Mouse (Mus musculus) thymus, postnatal 0 days (tissue): ENCODE results near the gene Apbb1. TPM values are rescaled to one million over a fixed set of nuclear protein-coding genes. Genes with fewer than 3 reads are reported as not detected.

ENCODE experiments used
- DNase-seq: peaks from one replicate; pipeline ENCODE4 v3.0.0-alpha.2; 2015; ENCODE audit warnings: low spot score
- polyA plus RNA-seq: library from polyadenylated mRNA; unstranded; fragments of >200 nt; fragmentation: Nextera tagmentation; extraction: Ambion mirVana; gene quantifications from 2 replicates; pipeline ENCODE4 v1.2.1, GENCODE M21; 2015

Apbb1 gene
- polyA plus RNA-seq, 1 experiment from 2014 or later, result 6.5 TPM

DNA sequence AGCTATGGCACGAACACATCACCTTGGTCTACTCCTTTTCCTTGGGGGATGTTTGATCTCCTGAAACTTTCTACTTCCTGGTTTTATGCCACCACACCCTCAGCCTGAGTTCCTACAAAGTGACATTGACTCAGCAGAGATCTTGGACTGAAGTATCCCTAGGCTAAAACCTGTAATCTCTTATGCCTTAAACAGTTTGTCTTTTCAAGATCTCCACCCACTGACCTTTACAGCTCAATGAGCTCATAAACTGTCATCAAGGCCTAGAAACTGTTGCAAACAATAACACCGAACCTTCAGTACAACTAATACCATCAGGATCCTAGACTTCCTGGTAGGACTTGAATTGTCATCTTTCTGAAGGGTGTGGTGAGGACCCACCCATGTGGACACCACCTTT lies 57.2 kb downstream of the Apbb1 start:
- DNase-seq, result no peak

DNA sequence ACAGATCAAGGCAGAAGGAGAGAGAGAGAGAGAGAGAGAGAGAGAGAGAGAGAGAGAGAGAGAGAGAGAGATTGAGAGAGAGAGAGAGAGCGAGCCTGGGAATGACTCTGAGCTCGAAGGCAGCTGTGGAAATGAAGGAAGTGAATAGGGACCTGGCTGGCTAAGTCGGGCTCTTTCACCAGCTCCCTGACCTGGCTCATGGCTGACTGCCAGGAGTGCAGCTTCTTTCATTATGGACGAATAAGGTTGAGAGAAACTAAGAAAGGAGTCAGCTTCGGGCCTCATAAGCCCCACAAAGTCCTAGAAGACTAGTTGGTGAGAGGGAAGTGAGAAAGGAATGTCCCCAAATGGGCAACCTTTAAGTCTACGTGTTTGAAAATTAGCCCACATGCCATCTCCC lies 61.3 kb downstream of the Apbb1 start:
- DNase-seq, result no peak

DNA sequence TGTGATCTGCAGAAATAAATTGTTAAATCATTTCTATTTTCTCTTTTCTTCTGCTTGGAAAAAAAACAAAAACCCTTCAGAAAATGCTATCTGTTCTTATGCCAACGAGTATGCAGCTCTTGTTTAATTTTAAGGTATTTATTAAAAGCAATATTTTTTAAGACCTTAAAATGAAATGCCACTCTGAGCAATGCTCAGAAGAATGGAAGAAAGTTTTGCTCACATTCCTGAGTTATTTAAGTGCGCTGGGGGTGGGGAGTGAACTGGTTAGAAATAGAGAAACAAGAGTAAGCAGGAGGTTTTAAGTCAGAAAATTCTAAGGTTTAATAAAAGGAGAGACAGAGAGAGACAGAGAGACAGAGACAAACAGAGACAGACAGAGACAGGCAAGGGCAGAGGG lies 61.7 kb downstream of the Apbb1 start:
- no peak for DNase-seq

DNA sequence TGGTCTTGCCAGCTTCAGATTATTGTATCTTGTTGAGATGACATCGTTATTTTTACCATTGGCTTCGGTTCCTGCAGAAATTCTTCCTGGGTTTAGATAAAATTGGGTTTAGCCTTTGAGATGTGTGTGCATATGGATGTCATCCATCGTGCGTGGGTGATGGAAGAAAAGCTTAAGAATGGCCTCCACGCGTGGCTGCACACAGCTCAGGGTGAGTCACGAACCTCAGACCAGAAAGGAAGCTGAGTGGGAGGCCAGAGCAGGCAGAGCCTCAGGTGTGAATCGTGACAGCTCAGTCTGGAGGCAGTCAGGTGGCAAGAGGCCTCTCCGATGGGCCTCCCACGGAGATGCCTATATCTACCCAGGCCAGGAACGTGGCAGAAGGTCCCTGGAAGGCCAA lies 62.1 kb downstream of the Apbb1 start:
- DNase-seq, result no peak

DNA sequence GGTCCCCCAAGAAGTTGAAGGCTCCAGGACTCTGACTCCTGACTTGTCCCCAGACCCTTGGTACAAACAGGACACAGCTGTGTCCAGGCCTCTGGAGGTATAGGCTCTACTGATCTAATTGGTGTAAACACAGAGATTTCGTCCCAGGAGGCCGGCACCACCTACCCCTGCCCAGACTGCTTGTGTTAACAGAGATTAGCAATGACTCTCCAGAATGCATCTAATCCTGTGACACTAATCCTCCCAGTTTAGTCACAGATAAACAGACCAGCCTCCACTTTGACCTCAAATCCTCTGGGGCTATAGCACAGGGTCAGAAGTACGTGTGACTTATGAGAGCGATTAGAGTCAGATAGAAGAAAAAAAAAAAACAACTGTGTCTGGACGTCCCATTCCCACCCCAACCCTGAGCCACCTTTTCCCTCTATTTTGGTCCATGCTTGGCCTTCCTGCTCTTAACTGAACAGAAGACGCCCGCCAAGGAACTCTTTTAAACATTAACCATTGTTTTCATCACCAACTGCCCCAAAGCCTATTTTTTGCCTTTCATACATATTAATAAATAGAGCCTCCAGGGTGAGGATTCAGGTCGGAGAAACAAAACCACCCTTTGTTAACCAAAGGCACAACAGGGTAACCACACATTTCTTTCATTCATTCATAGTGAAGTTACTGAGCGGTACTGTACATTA lies 64.6 kb downstream of the Apbb1 start:
- no peak for DNase-seq

DNA sequence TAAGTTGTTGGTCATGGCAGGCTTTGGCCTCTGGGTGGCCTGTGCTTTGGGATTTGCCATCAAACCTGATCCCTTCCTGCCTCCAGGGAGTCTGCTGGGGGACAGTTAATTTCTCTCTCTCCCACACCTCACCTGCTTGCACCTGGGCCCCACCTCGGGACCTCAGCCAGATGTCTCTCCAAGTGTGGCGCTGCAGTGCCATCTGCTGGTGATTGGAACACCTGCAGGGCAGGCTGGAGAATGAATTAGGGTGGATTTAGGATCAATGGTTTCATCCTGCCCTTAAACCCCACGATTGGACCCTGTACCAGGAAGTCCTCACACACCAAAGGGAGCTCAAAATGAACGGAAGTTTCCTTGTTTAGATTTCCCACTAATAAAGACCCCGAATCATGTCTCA lies 66.3 kb downstream of the Apbb1 start:
- DNase-seq, result peak; percentile 54

DNA sequence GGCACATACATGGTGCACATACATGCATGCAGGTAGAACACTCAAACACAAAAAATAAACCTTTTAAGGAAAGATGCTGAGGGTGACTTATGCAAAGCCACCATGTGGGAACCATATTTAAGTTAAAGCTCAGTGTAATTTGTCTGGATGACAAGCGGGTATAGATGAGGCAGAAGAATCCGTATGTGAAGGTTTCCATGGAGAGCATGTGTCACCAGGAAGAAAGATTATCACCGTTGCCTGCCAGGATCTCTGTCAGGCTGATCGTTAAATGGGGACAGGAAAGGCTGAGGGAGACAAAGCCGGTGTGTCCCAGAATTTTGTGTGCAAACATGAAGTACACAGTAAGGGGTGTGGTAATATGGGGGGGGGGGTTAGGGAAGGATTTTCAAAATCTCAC lies 66.9 kb downstream of the Apbb1 start:
- DNase-seq, result no peak

DNA sequence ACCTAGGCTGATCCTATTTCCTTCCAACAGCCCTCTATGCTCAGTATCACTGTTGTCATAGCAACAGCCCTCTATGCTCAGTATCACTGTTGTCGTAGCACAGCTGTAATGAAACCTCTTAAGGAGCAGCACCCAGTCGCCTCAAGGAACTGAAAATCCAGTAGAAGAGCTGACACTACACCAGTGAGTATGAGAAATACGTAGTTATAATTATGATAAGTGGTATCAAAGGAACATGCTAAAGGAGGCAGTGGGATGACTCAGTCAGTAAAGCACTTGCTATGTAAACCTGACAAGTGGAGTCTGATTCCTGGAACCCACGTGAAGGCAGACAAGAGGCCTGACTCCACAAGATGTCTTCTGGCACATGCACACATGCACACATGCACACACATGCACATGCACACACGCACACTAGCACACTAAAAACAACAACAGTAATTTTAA lies 67.6 kb downstream of the Apbb1 start:
- DNase-seq, result no peak

DNA sequence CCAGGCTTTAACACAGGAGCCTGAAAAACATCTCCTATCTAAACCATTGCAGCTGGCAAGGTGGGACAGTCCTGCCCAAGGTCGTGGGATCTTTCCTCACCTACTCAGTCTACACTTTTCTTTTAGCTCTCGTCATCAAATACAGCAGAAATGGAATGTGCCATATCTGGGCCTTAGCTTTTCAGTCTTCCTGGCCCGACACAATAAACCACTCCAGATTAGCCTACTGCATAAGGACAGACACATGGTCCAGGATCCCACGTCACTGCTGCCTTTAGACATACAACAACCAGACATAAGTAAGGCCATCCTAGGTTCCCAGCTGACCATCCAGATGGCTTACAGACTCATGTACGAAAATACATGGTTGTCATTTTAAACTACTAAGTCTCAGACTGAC lies 71.3 kb downstream of the Apbb1 start:
- DNase-seq, result no peak

Other genes with a start within 250 kb of the Apbb1 start
- not detected in 2 replicates for gene Olfr690, start 247.5 kb downstream of the Apbb1 start, polyA plus RNA-seq
- gene Olfr691, start 239.4 kb downstream of the Apbb1 start, polyA plus RNA-seq, result not detected in 2 replicates
- not detected in 2 replicates for gene Olfr692, start 213.4 kb downstream of the Apbb1 start, polyA plus RNA-seq
- gene Gm5901, start 206.6 kb downstream of the Apbb1 start, polyA plus RNA-seq, result not detected in 2 replicates
- 13.7 and 16.0 TPM in 2 replicates for gene Fam160a2, start 181.6 kb downstream of the Apbb1 start, polyA plus RNA-seq
- gene Cnga4, start 177.1 kb downstream of the Apbb1 start, polyA plus RNA-seq, result 0.05 TPM in 1 of 2 replicates, not detected in the other
- 0.06 and 0.20 TPM in 2 replicates for gene Cckbr, start 155.9 kb downstream of the Apbb1 start, polyA plus RNA-seq
- 14.0 and 15.1 TPM in 2 replicates for gene Cavin3, start 99.4 kb downstream of the Apbb1 start, polyA plus RNA-seq
- gene Smpd1, start 27.3 kb downstream of the Apbb1 start, polyA plus RNA-seq, result 24.3 and 25.6 TPM in 2 replicates
- 0.35 and 0.74 TPM in 2 replicates for gene Hpx, start 18.5 kb upstream of the Apbb1 start, polyA plus RNA-seq
- 4.2 TPM in 2 replicates for gene Trim3, start 51.9 kb upstream of the Apbb1 start, polyA plus RNA-seq
- 273 and 277 TPM in 2 replicates for gene Timm10b, start 58.4 kb upstream of the Apbb1 start, polyA plus RNA-seq
- gene Arfip2, start 58.8 kb upstream of the Apbb1 start, polyA plus RNA-seq, result 43.3 and 46.4 TPM in 2 replicates
- 65.0 and 66.0 TPM in 2 replicates for gene Gm45799, start 58.9 kb upstream of the Apbb1 start, polyA plus RNA-seq
- gene Dnhd1, start 69.2 kb upstream of the Apbb1 start, polyA plus RNA-seq, result 0.37 and 0.61 TPM in 2 replicates
- gene Ilk, start 154.9 kb upstream of the Apbb1 start, polyA plus RNA-seq, result 206 and 210 TPM in 2 replicates
- gene Rrp8, start 155.7 kb upstream of the Apbb1 start, polyA plus RNA-seq, result 38.6 and 45.8 TPM in 2 replicates
- gene Taf10, start 162.7 kb upstream of the Apbb1 start, polyA plus RNA-seq, result 206 and 214 TPM in 2 replicates
- gene Tpp1, start 170.6 kb upstream of the Apbb1 start, polyA plus RNA-seq, result 51.8 and 57.2 TPM in 2 replicates
- gene Dchs1, start 206.0 kb upstream of the Apbb1 start, polyA plus RNA-seq, result 0.32 and 0.36 TPM in 2 replicates
- gene Mrpl17, start 229.4 kb upstream of the Apbb1 start, polyA plus RNA-seq, result 352 and 373 TPM in 2 replicates